Mouse (Mus musculus) liver, embryonic 12.5 days (tissue): ENCODE measurements at regions not wholly inside any gene's neighbourhood (a gene's known extent, or its start where the extent isn't known, plus 50 kb on each side); places are given as distances from the start of the nearest gene placed in this dataset.

Source experiments
- ATAC-seq: fragments of 200-750 bp; cut with Nextera tagmentation; 2 replicates; pipeline ENCODE4 v1.8.0; 2017; ENCODE audit warnings: moderate number of reproducible peaks, mild to moderate bottlenecking, moderate library complexity
- H3K27ac ChIP-seq: fragments of 300-500 bp; sonication (generic); 2 replicates; pipeline ENCODE4 v1.5.1; 2016; ENCODE audit warnings: mild to moderate bottlenecking
- H3K27me3 ChIP-seq: fragments of 300-500 bp; sonication (generic); replicated peaks from 2 replicates; pipeline ENCODE4 v1.6.1; 2016; ENCODE audit warnings: mild to moderate bottlenecking, moderate library complexity
- H3K36me3 ChIP-seq: fragments of 300-500 bp; sonication (generic); 2 replicates; pipeline ENCODE4 v1.6.1; 2016; ENCODE audit warnings: mild to moderate bottlenecking, moderate library complexity
- H3K4me1 ChIP-seq: fragments of 300-500 bp; sonication (generic); 2 replicates; pipeline ENCODE4 v1.6.1; 2016
- H3K4me2 ChIP-seq: fragments of 300-500 bp; sonication (generic); 2 replicates; pipeline ENCODE4 v1.6.1; 2016; ENCODE audit warnings: mild to moderate bottlenecking, moderate library complexity
- H3K4me3 ChIP-seq: fragments of 300-500 bp; sonication (generic); 2 replicates; pipeline ENCODE4 v1.5.1; 2016; ENCODE audit warnings: mild to moderate bottlenecking, moderate library complexity
- H3K9ac ChIP-seq: fragments of 300-500 bp; sonication (generic); 2 replicates; pipeline ENCODE4 v1.6.1; 2016; ENCODE audit warnings: mild to moderate bottlenecking, moderate library complexity
- H3K9me3 ChIP-seq: fragments of 300-500 bp; sonication (generic); replicated peaks from 2 replicates; pipeline ENCODE4 v1.6.1; 2016; ENCODE audit warnings: mild to moderate bottlenecking, moderate library complexity
- WGBS: fragments of 180-500 bp; shearing (Covaris S2); methylation state at CpG from one replicate; pipeline ENCODE4 v1.1.7; 2016; ENCODE audit not compliant: insufficient replicate concordance; 5-methylcytosine and 5-hydroxymethylcytosine counted together

GRCm38 (mm10) chr13:99592596-99593242 lies 76.4 kb upstream of the Map1b start:
- WGBS = 11% methylated on average over 15 of the region's 15 CpGs
- no peak overlapping the region for H3K9ac ChIP-seq
- H3K27ac ChIP-seq = no peak overlapping the region
- H3K4me3 ChIP-seq = no peak overlapping the region
- peaks cover 10% of the 10 kb centered on the region; the same call in 1 of the 2 replicates for H3K27me3 ChIP-seq
- no peak for ATAC-seq
- peak overlapping the region; percentile 28; the same call in 1 of the 2 replicates for H3K4me2 ChIP-seq
- H3K4me1 ChIP-seq = no peaks in the 10 kb centered on the region; the same call in 1 of the 2 replicates
- H3K36me3 ChIP-seq = no peaks in the 10 kb centered on the region
- no peaks in the 10 kb centered on the region for H3K9me3 ChIP-seq

DNA sequence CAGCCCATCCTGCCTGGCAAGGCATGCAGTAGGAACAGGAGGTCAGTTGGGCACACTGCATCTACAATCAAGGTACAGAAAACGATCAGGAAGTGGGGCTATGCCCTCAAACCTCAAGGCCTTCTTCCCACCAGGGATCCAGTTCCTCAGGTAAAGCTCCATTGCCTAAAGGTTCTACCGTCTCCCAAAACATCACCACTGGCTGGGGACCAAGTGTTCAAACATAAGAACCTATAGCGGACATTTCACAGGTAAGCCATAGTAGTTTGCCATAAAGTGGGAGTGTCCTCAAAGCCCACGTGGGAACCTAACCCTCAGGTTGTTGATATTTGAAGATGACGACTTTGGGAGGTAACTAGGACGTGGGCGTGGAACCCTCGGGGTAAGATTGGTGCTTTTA lies 72.3 kb upstream of the Map1b start:
- WGBS = 61% methylated on average over 8 of the region's 8 CpGs
- H3K27me3 ChIP-seq = peaks cover 7% of the 10 kb centered on the region; the same call in 1 of the 2 replicates
- no peak for ATAC-seq

DNA sequence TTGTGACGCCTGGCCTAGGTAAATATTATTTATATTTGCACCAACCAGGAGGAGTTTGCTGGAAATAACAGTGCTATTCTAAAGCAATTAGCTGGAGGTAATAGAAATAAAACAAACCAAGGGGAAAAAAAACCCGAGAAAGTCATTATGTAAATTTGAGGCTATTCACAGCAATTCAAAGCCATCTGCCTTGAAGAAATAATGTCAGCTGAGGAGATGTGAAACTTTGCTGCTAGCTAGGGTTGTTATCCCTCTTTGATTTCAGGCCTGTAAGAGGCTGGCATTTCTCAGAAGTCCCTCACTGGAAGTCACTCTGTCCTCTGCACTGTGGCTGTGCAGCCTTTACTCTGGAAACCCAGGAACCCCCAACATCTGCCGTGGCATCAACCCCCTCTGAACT lies 67.5 kb upstream of the Map1b start:
- Histone ChIP-seq H3K36me3 (no peaks in the 10 kb centered on the region), H3K4me1 (no peaks in the 10 kb centered on the region), H3K4me3 (no peak overlapping the region), H3K9ac (no peak overlapping the region), H3K27me3 (no peaks in the 10 kb centered on the region), H3K27ac (no peak overlapping the region), H3K4me2 (no peak overlapping the region), H3K9me3 (no peaks in the 10 kb centered on the region)
- 42% methylated on average over 3 of the region's 3 CpGs for WGBS
- ATAC-seq = no peak

More for the DNA sequence above, 72.3 kb upstream of the Map1b start:
- Histone ChIP-seq H3K4me3 (no peak overlapping the region), H3K36me3 (no peaks in the 10 kb centered on the region), H3K4me1 (no peaks in the 10 kb centered on the region; the same call in 1 of the 2 replicates), H3K9me3 (no peaks in the 10 kb centered on the region), H3K9ac (no peak overlapping the region), H3K4me2 (no peak overlapping the region), H3K27ac (no peak overlapping the region)

GRCm38 (mm10) chr13:99580296-99580695 lies 64.0 kb upstream of the Map1b start:
- Histone ChIP-seq H3K9ac (no peak overlapping the region), H3K27me3 (no peaks in the 10 kb centered on the region), H3K4me3 (no peak overlapping the region), H3K4me1 (no peaks in the 10 kb centered on the region), H3K4me2 (no peak overlapping the region), H3K36me3 (no peaks in the 10 kb centered on the region), H3K27ac (no peak overlapping the region), H3K9me3 (0 out of 2 replicates have a peak, but pooled peaks cover 4% of the 10 kb centered on the region)
- WGBS = 81% methylated on average over 5 of the region's 5 CpGs
- ATAC-seq = no peak

- Histone ChIP-seq H3K9me3 (0 out of 2 replicates have a peak, but pooled peaks cover 4% of the 10 kb centered on the region), H3K36me3 (no peaks in the 10 kb centered on the region), H3K27me3 (no peaks in the 10 kb centered on the region), H3K9ac (no peak overlapping the region), H3K4me2 (no peak overlapping the region), H3K4me3 (no peak overlapping the region), H3K4me1 (no peaks in the 10 kb centered on the region), H3K27ac (no peak overlapping the region)
- 66% methylated on average over 8 of the region's 8 CpGs for WGBS
- ATAC-seq = no peak
Measured at GRCm38 (mm10) chr13:99579596-99580175, 63.3 kb upstream of the Map1b start.

DNA sequence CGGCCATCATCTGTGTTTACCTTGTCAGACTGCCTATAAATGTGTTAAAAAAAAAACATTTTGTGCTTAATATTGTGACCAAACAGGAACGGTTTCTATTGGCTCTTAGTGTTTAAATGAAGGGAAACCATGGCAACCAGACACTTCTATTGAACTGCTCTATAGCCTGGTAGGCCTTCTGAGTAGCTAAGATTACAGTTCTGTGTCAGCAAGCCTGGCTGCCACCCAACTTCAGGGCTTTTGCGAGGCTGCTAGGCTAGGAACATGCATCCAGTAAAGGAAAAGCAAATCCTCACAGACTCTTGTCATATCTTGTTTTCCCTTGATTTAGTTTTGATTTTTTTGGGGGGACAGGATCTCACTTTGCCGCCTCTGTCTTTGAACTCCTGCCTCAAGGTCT lies 61.3 kb upstream of the Map1b start:
- H3K4me2 ChIP-seq = no peak overlapping the region
- no peak overlapping the region for H3K9ac ChIP-seq
- no peaks in the 10 kb centered on the region for H3K4me1 ChIP-seq
- 69% methylated on average over 4 of the region's 4 CpGs for WGBS
- H3K27me3 ChIP-seq = no peaks in the 10 kb centered on the region
- no peak for ATAC-seq
- H3K9me3 ChIP-seq = 0 out of 2 replicates have a peak, but pooled peaks cover 4% of the 10 kb centered on the region
- H3K27ac ChIP-seq = no peak overlapping the region
- H3K36me3 ChIP-seq = no peaks in the 10 kb centered on the region
- H3K4me3 ChIP-seq = no peak overlapping the region

- WGBS = 66% methylated on average over 7 of the region's 7 CpGs
- no peaks in the 10 kb centered on the region for H3K36me3 ChIP-seq
Measured at GRCm38 (mm10) chr13:99573021-99573420, 56.7 kb upstream of the Map1b start.

DNA sequence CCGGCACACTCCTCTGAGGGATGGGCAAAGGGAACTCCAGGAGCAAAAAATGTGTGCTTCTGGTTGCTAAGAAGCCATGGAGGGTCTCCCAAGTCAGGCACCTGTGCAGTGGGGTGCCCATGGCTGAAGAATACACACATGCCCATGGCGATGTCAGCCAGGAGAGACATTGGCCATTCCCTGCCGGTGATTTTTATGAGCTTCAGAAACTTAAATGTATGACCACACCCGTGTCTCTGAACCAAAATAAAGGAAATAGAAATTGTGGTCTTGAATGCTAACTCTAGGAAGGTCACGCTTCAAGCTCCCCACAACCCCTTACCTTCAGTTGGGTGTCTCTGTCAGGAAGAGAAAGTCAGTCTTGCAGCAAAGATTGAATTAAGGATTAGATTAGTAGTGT lies 56.0 kb upstream of the Map1b start:
- H3K9me3 ChIP-seq = no peaks in the 10 kb centered on the region
- H3K36me3 ChIP-seq = no peaks in the 10 kb centered on the region
- no peak overlapping the region for H3K4me2 ChIP-seq
- H3K27ac ChIP-seq = no peak overlapping the region
- H3K4me3 ChIP-seq = no peak overlapping the region
- WGBS = 74% methylated on average over 5 of the region's 5 CpGs
- no peak for ATAC-seq
- no peaks in the 10 kb centered on the region for H3K27me3 ChIP-seq
- H3K9ac ChIP-seq = no peak overlapping the region
- no peaks in the 10 kb centered on the region for H3K4me1 ChIP-seq

More at GRCm38 (mm10) chr13:99573021-99573420, 56.7 kb upstream of the Map1b start:
- Histone ChIP-seq H3K9me3 (no peaks in the 10 kb centered on the region), H3K9ac (no peak overlapping the region), H3K4me1 (no peaks in the 10 kb centered on the region), H3K27me3 (no peaks in the 10 kb centered on the region), H3K4me3 (no peak overlapping the region), H3K4me2 (no peak overlapping the region), H3K27ac (no peak overlapping the region)
- ATAC-seq = no peak
